Mouse (Mus musculus): ENCODE measurements around the gene Igfbp1.

DNA sequence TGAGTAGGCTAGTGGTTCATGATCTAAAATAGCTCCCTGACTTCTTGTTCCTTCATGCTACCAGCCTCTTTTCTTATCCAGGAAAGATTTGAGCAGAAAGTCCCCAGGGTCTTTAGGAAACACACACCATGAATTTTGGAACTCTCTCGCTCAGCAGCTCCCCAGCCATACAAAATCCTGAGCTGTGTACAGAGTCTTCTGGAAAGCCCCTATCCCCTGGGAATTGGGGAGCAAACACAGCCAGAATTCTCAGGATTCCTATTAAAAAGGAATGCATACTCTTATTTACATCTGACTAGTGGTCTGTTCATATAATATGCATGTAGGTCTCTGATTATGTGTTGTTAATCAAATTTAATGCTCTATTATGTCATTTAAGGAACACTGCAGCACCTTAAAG is 36.9 kb downstream of the Igfbp1 start:
- TF ChIP-seq CTCF (IDR thresholded peaks at IDR 0.05; ENCODE audit: low read depth, low read length) = no peak
- no peak for TF ChIP-seq POLR2A (IDR thresholded peaks at IDR 0.05; ENCODE audit: borderline replicate concordance, low read depth, low read length)
